Mouse (Mus musculus): ENCODE data around the gene Crtc1.

- TF ChIP-seq CTCF (IDR thresholded peaks at IDR 0.05), result no peak
- no peak for TF ChIP-seq EP300 (IDR thresholded peaks at IDR 0.05)
These were observed 27.9 kb upstream of the Crtc1 start for GRCm38 (mm10) chr8:70467229-70467725.

All from lung, postnatal 0 days (tissue).